Mouse (Mus musculus) bone marrow macrophage, adult 2 months (primary cell): ENCODE measurements around the gene Gse1.

Source experiments
- CTCF ChIP-seq: IDR thresholded peaks from 2 replicates; pipeline ENCODE4 v1.5.1; 2012; ENCODE audit warnings: low read depth, mild to moderate bottlenecking, low read length, moderate library complexity
- POLR2A ChIP-seq: IDR thresholded peaks from 2 replicates; pipeline ENCODE4 v1.6.1; 2012; ENCODE audit warnings: mild to moderate bottlenecking, low read depth, low read length, borderline replicate concordance

DNA sequence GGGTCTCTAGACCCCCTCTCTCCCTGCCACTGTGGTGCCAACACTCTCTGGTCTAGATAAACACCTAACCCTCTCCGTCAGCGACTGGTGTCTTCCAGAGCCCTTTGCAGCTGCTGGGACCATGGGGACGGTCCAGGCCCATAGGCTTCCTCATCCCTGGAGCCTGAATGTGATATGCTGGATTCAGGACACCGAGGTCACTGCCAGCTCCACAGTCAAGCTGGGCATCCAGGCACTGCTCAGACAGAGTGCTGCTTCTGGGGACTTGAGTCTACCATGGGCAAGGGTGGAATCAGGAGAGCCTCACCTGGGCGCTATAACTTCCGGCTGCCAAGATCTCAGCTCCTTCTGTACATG is 154.9 kb downstream of the Gse1 start:
- no peak for TF ChIP-seq POLR2A
- no peak for TF ChIP-seq CTCF
